Mouse (Mus musculus) layer of hippocampus, adult 18-20 months (tissue): ENCODE results near the gene Ubtf. TPM values are rescaled to one million over a fixed set of nuclear protein-coding genes. Genes with fewer than 3 reads are reported as not detected.
A peak's percentile ranks its signal among the peaks of the same experiment; 100 is the strongest.

Experiments used
- DNase-seq, 2 experiments: peaks; one replicate each; pipeline ENCODE4 v3.0.0; 2022; ENCODE audit warnings: low spot score in 2 of 2
- total RNA-seq, 2 experiments: library from RNA; stranded (reverse); gene quantifications; 2 replicates each; pipeline ENCODE4 v1.2.3; 2021

Gene Ubtf
- total RNA-seq, 2 experiments from 2014 or later: 131 to 135 TPM

DNA sequence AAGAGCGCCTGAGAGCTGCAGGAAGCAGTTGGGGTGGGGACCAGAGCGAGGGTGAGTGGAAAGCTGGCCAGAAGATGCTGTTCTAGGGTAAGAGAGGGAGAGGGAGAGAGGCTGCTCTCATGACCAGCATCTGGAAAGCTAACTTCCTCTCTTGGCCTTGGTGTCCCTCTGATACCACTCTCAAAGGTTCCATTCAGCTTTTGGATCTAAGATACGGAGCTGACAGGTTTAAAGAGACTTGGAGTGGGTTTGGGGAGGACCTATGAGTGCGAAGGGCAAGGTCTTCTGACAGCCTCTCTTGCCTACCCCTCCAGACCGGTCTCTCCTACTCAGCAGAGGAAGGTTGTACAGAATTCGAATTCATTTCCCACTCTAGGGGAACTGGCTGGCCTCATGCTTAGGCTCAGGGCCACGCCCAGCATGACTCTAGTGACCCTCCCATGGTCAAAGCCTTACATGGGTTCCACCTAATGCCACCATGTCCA lies 28.6 kb upstream of the Ubtf start:
- DNase-seq: no peak

DNA sequence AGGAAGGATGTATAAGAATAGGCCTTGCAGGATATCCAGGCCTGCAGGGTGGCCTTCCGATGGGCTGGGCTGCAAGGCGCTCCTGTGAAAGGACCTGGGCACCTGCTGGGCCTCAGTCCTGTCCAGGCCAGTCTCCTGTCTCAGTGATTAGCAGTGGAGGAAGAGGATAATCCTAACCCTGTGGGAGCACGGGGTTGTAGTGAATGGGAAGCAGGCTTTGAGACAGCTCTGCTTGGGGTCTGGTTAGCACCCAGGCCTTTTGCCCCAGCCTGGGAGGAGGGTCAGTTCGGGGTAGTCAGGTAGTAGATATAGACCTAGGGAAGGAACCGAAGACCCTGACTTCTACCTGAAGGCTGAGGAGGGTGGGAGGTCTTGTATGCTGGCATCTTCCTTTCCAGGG lies 28.1 kb upstream of the Ubtf start:
- DNase-seq: no peak

DNA sequence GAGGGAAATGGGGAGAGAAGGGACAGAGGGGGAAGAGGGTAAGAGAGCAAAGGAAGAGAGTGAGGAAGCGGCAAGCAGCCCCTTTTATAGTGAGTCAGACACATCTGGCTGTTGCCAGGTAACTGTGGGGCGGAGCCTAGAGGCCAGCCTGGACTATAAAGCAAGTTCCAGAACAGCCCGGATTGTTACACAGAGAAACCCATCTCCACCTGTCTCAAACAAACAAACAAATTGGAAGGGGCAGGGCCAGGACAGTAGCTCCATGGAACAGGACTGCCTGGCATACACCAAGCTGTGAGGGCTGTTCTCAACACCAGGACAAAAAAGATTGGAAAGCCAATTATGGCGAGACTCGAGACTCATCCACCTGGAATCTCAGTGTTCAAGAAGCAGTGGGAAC lies 27.4 kb upstream of the Ubtf start:
- DNase-seq: no peak

DNA sequence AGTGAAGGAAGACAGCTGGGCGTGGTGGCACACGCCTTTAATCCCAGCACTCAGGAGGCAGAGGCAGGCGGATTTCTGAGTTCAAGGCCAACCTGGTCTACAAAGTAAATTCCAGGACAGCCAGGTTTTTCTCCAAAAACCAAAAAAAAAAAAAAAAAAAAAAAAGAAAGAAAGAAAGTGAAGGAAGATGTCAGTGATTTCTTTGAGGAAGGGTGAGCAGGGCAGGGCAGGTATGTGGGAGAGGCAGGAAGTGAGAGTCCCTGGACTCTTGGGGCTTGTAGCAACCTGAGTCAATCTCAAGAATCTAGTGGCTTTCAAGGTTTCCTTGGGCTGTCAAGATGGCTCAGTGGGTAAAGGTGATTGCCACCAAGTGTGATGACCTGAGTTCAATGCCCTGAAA lies 24.9 kb upstream of the Ubtf start:
- DNase-seq: no peak

DNA sequence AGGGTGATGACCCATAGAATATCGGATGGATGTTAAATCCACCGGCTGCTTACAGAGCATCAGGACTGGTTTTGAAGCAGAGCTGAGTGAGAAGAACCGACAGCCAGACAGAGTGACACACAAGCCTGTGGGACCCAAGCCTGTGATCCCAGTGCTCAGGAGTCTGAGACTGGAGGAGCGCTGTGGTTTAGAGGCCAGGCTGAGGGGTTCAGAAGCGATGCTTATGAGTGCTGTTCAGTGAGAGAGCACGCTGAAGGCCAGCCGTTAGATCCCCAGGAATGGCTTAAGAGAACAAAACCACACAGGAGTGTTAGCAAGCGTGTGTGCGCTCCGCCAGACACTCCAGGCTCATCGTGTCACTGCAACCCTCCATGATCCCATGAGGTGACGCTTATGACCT lies 23.2 kb upstream of the Ubtf start:
- DNase-seq: no peak

DNA sequence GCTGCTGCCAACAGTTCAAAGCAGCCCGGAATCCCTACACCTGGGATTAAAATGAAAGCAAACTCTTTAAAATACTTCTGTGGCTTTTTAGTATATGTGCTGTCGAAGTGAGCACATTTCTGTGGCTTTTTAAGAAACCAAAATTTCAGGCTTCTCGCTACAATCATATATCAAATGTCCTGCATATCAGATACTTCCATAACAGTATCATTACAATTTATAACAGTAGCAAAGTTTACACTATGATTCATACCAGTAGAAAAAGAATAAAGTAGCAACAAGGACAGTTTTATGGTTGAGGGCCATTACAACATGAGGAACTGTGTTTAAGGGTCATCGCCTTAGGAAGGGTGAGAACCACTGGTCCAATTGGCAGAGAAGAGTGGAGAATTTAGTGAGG lies 21.6 kb upstream of the Ubtf start:
- no peak for DNase-seq

DNA sequence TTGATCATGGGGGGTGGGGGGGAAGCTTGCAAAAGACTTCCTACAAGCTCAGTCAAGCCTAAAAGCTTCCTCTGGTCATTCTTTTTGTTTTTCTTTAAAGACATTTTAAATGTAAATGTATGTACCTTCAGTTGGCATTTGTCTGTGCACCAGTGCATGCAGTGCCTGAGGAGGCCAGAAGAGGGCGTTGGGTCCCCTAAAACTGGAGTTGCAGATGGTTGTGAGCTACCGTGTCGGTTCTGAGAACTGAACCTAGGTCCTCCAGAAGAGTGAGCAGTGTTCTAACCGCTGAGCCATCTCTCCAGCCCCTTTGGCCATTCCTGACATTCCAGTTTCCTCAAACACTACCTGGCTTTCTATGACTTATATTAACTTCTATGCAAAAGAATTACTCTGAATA lies 20.1 kb upstream of the Ubtf start:
- DNase-seq: no peak

DNA sequence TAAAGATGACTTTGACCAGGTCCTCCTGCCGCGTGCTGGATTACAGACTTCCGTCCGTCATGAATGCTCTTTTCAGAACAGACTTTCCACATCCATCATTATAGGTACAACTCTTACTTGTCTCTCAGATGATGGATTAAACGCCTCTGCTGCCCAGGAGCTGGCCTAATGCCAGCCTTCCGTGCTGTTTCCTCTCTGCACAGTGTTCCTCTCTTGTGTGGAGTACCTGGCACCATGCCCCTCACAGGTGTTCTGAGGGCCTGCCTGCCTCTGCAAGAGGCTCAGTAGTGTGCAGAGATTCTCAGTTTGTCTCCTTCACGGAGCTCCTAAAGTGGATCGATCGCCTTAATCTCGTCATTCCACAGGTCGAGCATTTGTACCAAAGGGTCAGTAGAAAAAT lies 19.7 kb upstream of the Ubtf start:
- DNase-seq: no peak

DNA sequence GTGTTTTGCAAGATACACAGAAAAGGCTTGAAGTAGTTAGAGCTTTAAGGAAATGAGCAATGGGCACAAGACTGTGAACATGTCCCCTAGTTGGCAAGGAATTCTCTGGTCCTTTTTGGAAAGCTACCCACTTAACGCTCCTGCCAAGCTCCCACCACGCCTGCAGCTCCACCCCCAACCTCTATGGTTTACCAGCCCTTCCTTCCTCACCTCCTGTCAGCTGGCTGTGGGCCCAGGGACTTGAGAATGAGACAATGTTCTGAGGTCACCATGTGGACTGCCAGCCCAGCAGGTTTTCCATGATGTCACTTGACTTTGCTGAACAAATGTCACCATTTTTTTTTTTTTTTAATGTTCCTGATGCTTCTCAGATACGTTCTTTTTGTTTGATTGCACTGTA lies 19.0 kb upstream of the Ubtf start:
- DNase-seq: peak in 1 of 2 experiments; percentile 46

DNA sequence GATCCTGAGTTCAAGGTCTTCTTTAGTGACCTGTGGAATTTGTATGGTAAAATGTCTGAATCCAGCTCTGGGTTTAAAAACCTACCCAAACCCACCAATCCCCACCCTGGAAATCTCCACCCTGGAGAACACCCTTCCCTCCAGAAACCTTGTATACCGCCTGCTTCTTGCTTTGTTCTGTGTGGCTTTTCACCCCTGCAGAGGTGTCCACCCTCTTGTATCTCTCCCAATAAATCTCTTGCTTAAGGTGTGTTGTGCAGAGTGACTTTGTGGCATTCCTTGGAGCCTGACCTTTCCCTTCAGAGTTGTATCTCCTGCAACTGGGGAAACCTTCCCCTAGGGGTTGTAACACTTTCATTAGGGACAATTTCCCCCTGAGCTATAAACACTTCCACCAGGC lies 18.4 kb upstream of the Ubtf start:
- no peak for DNase-seq

DNA sequence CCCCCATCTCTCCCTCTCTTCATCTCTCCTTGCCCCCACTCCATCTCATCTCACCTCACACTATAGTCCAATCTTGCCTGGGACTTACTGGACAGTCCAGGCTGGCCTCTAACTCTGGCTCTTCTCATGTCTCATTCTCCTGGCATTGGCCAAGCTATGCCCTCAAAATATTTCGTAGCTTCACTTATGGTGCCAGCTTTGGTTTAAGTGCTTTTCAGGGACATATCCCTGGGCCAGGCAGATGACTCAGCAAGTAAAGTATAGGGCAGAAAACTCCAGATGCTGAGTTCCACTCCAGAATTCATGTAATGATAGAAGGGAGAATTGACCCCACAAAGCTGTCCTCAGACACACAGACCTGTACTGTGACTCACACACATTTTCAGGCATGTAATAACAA lies 16.6 kb upstream of the Ubtf start:
- no peak for DNase-seq

DNA sequence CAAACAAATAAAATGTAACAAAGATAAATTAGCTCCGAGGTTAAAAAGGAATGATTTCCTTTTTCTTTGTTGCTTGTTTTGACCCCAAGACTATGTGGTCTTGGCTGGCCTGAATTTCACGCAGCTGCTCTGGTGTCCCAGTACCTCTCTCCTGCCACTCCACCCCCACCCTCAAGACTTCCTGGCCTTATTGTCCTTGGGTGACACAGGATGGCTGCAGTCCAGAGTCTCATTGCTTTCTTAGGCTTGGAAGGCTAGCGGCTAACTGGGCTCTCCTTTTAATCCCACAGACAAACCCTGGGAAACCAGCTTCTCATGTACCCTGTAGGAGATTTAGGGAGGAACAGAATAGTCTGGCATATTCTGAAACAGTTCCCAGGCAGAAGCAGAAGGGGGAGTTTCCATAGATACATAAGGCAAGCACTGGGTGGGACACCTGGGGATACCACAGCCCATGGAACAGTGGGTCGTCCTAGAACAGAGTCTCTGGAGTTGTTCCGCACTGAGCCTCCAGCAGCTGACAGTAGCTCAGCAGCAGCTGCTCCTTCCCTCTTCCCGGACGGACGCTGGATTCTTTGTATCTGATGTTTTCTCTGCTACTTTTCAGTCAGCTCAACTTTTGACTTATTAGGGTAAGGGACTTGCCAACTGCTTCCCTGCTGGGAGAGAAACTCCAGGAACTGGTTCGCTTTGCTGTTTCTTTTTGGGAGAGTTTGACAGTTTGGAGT lies 15.6 kb upstream of the Ubtf start:
- DNase-seq: no peak

DNA sequence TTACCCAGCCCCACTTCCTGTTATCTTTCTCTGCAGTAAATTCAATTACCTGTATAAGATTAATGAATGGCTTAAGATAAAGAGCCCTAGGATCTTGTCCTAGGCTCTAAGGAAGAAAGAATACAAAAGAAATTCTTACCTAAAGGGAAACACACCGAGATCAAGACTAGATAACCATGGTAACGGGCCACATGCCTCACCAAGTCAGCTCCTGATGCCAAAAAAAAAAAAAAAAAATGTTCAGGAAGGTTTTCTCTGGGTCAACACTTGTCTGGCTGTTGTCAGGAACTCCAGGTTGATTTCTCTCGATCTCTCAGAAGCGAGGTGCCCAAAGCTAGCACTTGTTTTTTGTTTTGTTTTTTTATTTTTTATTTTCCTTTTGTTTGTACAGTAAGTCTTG lies 14.5 kb upstream of the Ubtf start:
- DNase-seq: no peak

DNA sequence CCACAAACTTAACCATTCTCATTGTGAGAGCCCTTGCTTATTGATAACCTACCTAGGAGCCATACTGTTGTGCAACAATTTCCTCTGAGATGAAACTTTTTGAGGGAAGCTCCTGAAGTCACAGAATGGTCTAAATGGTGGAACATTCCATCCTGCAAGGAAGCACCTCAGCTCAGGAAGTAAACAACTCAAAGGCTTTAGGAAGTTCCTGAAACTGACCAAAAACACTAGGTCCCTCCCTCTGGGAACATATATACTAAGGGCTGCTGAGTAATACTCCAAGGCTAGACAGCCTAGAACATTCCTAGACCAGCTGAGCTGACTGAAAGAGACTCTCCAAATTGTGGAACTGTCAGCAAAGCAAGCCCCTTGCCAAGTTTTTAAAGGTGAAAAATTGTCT lies 13.5 kb upstream of the Ubtf start:
- DNase-seq: no peak

DNA sequence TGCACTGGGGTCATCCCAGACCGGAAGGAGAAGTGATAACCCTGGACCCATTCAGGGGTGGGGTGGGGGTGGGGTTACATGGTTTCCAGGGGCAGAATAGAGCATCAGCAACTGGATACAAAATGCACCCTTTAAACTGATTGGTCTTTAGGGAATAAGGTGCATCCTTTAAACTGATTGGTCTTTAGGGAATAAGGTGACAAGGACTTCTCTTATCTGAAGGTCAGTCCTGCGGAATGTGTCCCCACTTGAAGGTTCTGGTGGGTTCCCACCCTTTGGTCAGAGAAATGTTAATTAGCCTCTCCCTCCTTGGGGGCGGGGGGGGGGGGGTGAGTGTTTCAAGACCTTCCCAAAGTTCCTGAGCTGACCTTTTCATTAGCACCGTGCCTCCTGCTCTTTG lies 12.3 kb upstream of the Ubtf start:
- no peak for DNase-seq

DNA sequence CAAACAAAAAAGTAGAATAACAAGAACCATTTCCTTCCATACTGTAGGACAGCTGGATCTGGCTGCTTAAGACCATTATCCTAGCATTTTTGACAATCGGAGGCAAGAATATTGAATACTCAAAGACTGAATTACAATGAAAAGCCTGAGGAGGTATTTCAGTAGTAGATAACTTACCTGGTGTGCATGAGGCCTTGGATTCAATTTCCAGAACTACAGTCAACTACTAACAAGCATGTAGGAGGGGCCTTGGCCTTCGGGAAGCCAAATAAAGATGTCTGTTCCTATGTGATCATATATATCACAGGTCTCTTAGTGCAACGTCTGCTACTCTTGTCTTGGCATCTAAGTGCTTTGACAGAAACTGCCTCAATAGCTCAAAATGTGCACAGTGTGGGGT lies 10.5 kb upstream of the Ubtf start:
- DNase-seq: no peak

DNA sequence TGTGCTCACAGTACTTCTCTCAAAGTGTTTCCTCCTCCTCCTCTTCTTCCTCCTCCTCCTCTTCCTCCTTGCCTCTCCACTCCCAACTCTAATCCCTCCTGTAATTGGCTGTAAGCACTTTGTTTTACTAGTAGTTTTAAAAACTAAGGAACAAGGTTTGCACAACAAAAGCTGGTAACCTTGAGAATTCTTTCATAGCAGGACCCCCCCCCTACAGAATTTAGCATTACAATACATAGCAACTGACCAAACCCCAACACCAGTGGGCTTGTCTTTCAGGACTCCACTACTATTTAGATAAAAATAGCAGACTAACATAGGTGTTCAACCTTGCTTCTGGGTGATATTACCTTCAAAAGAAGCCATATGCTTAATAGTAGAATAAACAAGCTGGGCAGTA lies 10.0 kb upstream of the Ubtf start:
- no peak for DNase-seq

DNA sequence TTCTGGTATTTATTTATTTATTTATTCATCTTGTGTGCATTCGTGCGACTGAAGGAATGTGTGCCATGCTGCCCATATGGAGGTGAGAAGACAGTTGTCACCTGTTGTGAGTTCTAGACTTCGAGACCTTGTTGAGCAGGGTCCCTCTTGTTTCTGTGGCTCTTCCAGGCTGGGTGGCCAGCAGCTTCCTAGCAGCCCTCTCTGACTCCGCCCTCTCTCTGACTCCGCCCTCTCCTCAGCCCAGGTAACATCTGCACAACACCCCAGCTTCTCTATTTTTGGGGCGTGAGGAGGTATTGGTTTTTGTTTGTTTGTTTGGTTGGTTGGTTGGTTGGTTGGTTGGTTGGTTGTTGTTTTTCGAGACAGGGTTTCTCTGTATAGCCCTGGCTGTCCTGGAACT lies 8.3 kb upstream of the Ubtf start:
- DNase-seq: no peak

DNA sequence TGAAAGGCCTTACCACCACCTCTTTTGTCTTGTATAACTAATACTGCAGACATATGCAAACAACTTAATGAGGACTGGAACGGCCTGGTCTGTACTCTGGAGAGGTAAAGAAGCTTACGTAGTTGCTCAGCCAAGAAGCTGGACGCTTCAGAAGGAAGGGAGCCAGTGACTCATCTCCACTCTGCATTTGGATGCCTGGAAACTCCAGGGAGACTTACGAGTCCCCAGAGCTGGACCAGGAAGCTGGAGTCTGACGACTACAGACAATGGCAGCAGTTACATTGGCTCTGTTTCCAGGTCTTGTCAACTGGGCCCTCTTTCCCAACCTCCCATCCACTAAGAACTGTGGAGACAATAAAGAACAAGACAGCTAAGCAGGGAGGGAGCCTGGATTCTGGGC lies 7.7 kb upstream of the Ubtf start:
- DNase-seq: no peak

DNA sequence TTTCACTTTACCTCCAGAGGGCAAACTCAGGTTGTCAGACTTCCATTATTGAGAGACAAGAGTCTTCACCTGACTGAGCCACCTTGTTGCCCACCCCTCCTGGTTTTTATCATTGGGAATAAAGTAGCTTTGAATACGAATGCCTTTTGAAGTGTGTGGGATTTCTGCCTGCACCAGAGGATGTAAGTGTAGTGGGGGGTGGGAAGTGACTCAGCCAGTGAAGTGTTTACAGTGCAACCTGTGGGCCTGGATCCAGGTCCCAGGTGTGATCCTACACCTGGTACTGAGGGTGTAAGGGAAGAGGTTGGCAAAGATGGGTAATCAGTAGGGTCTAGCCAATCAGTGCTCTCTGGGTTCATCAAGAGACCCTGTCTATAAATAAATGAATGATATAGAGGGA lies 4.0 kb upstream of the Ubtf start:
- DNase-seq: no peak

DNA sequence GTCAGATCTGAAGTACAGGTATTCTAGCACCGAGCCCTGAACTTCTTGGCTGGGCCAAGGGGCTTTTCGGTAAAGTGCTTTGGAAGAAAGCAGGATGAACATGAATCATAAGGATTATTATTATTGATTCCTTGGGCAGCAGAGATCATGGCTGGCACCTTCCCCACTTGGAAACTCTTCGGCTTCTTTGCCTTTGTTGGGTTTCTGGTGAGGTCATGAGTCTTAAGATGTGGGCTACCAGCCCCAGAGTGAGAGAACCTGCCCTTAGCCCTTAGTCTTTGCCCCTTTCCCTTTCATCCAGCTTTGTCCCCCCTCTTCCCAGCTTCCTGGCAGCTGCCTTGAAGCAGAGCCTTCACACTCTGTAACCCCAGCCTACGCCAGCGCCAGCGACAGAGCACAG lies 2.4 kb upstream of the Ubtf start:
- DNase-seq: no peak

DNA sequence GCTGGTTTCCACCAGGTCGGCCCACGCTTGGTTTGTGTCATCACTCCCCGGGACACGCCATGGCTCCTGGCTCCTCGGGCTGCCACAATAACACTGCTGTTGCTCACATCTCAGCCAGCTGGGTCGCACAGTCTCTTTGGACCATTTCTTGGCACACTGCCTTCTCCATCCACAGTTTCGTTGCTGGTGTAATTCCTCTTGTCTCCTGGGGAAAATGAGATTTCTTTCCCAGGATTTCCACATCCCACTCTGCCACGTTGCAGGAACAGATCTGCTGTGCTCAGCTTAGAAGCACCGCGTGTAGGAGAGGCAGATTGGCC lies 1.1 kb upstream of the Ubtf start:
- DNase-seq: peak; percentile 68 to 75

DNA sequence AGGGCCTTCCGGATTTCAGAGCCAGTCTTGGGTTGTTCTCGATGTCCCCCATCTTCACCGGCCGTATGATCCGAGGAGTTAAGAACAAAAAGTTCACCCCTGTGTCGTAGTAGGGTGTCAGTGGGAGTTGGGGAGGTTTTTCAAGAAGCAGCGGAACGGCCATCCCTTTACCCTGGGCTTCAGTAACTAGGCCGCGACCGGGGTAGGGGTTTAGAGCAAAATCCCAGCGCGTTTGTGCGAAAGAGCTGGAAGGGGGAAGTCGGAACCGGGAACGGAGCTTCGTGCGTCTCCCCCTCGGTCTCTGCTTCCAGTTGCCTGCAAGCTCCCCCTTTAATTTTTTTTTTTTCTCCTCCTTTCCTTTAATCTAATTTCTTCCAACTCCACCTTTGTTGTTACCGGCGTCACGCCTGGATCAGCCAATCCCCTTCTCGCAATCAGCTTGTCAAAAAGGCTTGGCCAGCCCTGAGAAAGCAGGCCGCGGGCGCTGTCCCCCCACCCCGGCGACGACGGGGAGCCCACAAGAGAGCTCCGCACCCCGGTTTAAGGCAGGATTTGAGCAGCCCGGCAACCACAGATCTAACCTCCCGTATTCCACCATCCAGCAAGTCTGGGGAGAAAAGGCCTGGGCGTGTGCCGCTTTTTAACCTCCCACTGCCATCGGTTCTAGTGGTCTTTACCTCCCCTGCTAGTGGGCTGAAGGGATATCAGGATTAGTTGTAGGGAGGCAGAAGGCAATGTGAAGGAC lies 571 bp upstream of the Ubtf start:
- DNase-seq: peak; percentile 91 to 93
